In genomic region chr16:33686056-33686455, GRCm38 (mm10) we compare ENCODE assay signal across 8 mouse cellular contexts. TPM values are rescaled to one million over a fixed set of nuclear protein-coding genes. Genes with fewer than 3 reads are reported as not detected.
DNase-seq lines count a peak whose midpoint lies in the region; ATAC-seq and TF ChIP-seq lines count a peak whose summit lies in the region.
"Had no signal": no experiment of that assay in that cellular context is flagged by ENCODE, and none has a peak within 500 bp of the region (broad histone marks: within the 10 kb centered on the region; RNA-seq: fewer than 3 reads in every experiment).

No protein-coding gene starts in this region.

- H3K9me3 ChIP-seq in lung, embryonic 16.5 days (ENCODE audit: control insufficient read depth, low read length) = no peaks in the 10 kb centered on the region
- H3K9me3 ChIP-seq in forebrain, embryonic 15.5 days = no peaks in the 10 kb centered on the region
- H3K9me3 ChIP-seq in limb, embryonic 14.5 days (ENCODE audit: control insufficient read depth, low read length) = no peaks in the 10 kb centered on the region
- H3K9me3 ChIP-seq in stomach, embryonic 15.5 days = no peaks in the 10 kb centered on the region

- peak overlapping the region; percentile 80 for H3K4me3 ChIP-seq in lung, embryonic 16.5 days (ENCODE audit: low read length)
- H3K4me3 ChIP-seq in forebrain, embryonic 15.5 days = peak overlapping the region; percentile 89
- peak overlapping the region; percentile 87; the same call in 1 of the 2 replicates for H3K4me3 ChIP-seq in limb, embryonic 14.5 days (replicated peaks; ENCODE audit: low read length)
- peak overlapping the region; percentile 88 for H3K4me3 ChIP-seq in stomach, embryonic 15.5 days (replicated peaks)

- DNase-seq in lung, postnatal 14 days = no peak
- no peak for DNase-seq in limb, embryonic 14.5 days (ENCODE audit: low spot score)
- DNase-seq in left cerebral cortex, postnatal 25 days (ENCODE audit: low spot score in 2 of 2) = no peak
- DNase-seq in adrenal gland, postnatal 10 days = no peak

- H3K36me3 ChIP-seq in lung, embryonic 16.5 days (ENCODE audit: control insufficient read depth, insufficient read depth, low read length) = no peaks in the 10 kb centered on the region
- no peaks in the 10 kb centered on the region for H3K36me3 ChIP-seq in forebrain, embryonic 15.5 days
- no peaks in the 10 kb centered on the region for H3K36me3 ChIP-seq in limb, embryonic 14.5 days (ENCODE audit: control insufficient read depth, insufficient read depth, low read length)
- H3K36me3 ChIP-seq in stomach, embryonic 15.5 days = no peaks in the 10 kb centered on the region

- H3K9ac ChIP-seq in lung, embryonic 16.5 days (ENCODE audit: low read length) = peak overlapping the region; percentile 82
- peak overlapping the region; percentile 93 for H3K9ac ChIP-seq in forebrain, embryonic 15.5 days (replicated peaks)
- H3K9ac ChIP-seq in limb, embryonic 14.5 days (ENCODE audit: low read depth, low read length, severe bottlenecking) = peak overlapping the region; percentile 94; the same call in 1 of the 2 replicates
- H3K9ac ChIP-seq in stomach, embryonic 15.5 days = no peak overlapping the region

- H3K4me2 ChIP-seq in lung, embryonic 16.5 days (ENCODE audit: low read depth, low read length) = peak overlapping the region; percentile 72
- peak overlapping the region; percentile 88 for H3K4me2 ChIP-seq in forebrain, embryonic 15.5 days (replicated peaks)
- H3K4me2 ChIP-seq in limb, embryonic 14.5 days (replicated peaks; ENCODE audit: low read depth, low read length, severe bottlenecking) = peak overlapping the region; percentile 93
- peak overlapping the region; percentile 95 for H3K4me2 ChIP-seq in stomach, embryonic 15.5 days

- intact Hi-C loops in left cerebral cortex, postnatal 25 days (cut with DNase I) = no loop called here

- no peak overlapping the region for H3K27ac ChIP-seq in lung, embryonic 16.5 days (ENCODE audit: low read length)
- H3K27ac ChIP-seq in forebrain, embryonic 15.5 days (replicated peaks) = 0 out of 2 replicates have a peak overlapping the region, but pooled peaks have one; percentile 16
- no peak overlapping the region for H3K27ac ChIP-seq in limb, embryonic 14.5 days (replicated peaks; ENCODE audit: low read depth, low read length)
- H3K27ac ChIP-seq in stomach, embryonic 15.5 days = no peak overlapping the region
- H3K27ac ChIP-seq: macrophage had no signal

- no peak for TF ChIP-seq POLR2A in limb, embryonic 14.5 days (IDR thresholded peaks at IDR 0.05; ENCODE audit: borderline replicate concordance, extremely low read depth, insufficient read depth, insufficient read length)

- H3K27me3 ChIP-seq in lung, embryonic 16.5 days (ENCODE audit: control insufficient read depth, insufficient read depth, low read depth, low read length) = no peaks in the 10 kb centered on the region
- no peaks in the 10 kb centered on the region for H3K27me3 ChIP-seq in forebrain, embryonic 15.5 days
- H3K27me3 ChIP-seq in limb, embryonic 14.5 days (ENCODE audit: control insufficient read depth, insufficient read depth, low read length) = no peaks in the 10 kb centered on the region
- H3K27me3 ChIP-seq in stomach, embryonic 15.5 days (replicated peaks) = no peaks in the 10 kb centered on the region

- H3K4me1 ChIP-seq in lung, embryonic 16.5 days (replicated peaks; ENCODE audit: control insufficient read depth, insufficient read depth, low read length) = peaks cover 21% of the 10 kb centered on the region
- peaks cover 61% of the 10 kb centered on the region for H3K4me1 ChIP-seq in forebrain, embryonic 15.5 days
- peaks cover 30% of the 10 kb centered on the region for H3K4me1 ChIP-seq in limb, embryonic 14.5 days (ENCODE audit: control insufficient read depth, insufficient read depth, low read length)
- H3K4me1 ChIP-seq in stomach, embryonic 15.5 days = peaks cover 27% of the 10 kb centered on the region

- ATAC-seq in lung, embryonic 16.5 days (ENCODE audit: low read depth) = no peak
- no peak for ATAC-seq in forebrain, embryonic 15.5 days (replicated peaks)
- ATAC-seq in limb, embryonic 14.5 days (ENCODE audit: low FRiP score, low read depth) = no peak
- no peak for ATAC-seq in stomach, embryonic 15.5 days (ENCODE audit: insufficient read depth, low FRiP score, low read depth)

- WGBS in lung, embryonic 16.5 days = 70% methylated on average over 1 of the region's 1 CpGs
- WGBS in forebrain, embryonic 15.5 days = 62% methylated on average over 1 of the region's 1 CpGs
- WGBS in limb, embryonic 14.5 days = 81% methylated on average over 1 of the region's 1 CpGs
- WGBS in stomach, embryonic 15.5 days = 50% methylated on average over 1 of the region's 1 CpGs

RNA-seq across cellular contexts. Expression of gene Heg1, which starts 1.9 kb away (rescaled TPM):
- 16.8 and 19.2 TPM in 2 replicates for polyA plus RNA-seq in lung, embryonic 16.5 days (2015; fragmentation: Nextera tagmentation; extraction: Ambion mirVana)
- 20.3 and 22.4 TPM in 2 replicates for polyA plus RNA-seq in forebrain, embryonic 15.5 days (2015; fragmentation: Nextera tagmentation; extraction: Ambion mirVana)
- 22.0 and 27.8 TPM in 2 replicates for polyA plus RNA-seq in limb, embryonic 14.5 days (2012; rRNA removed)
- 20.7 and 20.8 TPM in 2 replicates for polyA plus RNA-seq in limb, embryonic 14.5 days (2014; fragmentation: Nextera tagmentation; extraction: Ambion mirVana)
- 22.1 and 23.4 TPM in 2 replicates for polyA plus RNA-seq in stomach, embryonic 15.5 days (2015; fragmentation: Nextera tagmentation; extraction: Ambion mirVana)
- 10 to 100 TPM; 29.9 to 35.4 TPM for total RNA-seq in left cerebral cortex, postnatal 25 days (2021)
- total RNA-seq in adrenal gland, postnatal 10 days (2021) = 10 to 100 TPM; 83.8 to 95.3 TPM
